Mouse (Mus musculus): ENCODE data around the gene Ttc4.

The Ttc4 gene

DNA sequence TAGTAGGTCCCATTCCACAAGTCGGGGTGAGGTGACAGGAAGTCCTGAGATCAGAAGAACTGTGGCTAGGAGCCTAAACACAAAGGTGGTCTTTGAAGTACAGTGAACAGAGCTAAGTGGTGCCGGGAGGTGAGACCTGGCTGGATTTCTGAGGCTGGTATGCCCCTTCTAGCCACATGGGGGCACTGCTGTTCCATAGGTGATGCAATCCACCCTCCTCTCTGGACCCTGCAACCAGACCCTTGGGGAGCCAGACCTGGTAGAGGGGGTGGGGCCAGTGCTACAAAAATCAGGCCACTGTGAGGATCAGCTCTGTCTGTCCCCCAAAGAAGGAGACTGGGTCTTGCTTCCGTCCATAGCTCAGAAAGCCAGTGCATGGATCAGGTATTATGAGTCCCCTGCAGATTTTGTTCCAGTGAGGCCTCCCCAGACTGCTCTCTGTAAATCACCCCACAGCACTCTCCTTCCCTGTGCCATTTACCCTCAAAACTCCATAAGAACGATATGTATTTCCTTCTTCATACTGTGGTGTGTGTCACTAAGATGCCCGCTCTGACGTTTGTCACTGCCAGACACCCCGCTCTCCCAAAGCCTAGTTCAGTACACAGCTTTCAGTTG is 64.5 kb downstream of the Ttc4 start:
- peak; percentile 29 for DNase-seq (ENCODE audit: low read depth, low spot score)

DNA sequence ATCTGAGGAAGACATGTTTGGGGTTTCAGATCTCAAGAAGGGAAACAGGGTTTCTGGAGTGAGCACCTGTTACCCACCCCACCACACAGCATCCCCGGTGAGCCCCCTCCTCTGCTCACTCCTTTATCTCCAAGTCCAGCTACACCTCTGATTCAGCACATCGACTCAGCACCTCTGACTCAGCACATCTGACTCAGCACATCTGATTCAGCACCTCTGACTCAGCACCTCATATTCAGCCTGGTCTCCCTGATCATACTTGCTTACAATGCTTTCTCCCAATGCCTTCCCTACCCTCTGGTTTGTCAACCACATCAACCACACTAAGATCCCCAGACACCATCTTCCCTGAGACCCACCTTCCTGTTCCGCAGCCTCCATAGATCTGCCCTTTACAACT is 65.2 kb downstream of the Ttc4 start:
- DNase-seq (ENCODE audit: low read depth, low spot score) = no peak

DNA sequence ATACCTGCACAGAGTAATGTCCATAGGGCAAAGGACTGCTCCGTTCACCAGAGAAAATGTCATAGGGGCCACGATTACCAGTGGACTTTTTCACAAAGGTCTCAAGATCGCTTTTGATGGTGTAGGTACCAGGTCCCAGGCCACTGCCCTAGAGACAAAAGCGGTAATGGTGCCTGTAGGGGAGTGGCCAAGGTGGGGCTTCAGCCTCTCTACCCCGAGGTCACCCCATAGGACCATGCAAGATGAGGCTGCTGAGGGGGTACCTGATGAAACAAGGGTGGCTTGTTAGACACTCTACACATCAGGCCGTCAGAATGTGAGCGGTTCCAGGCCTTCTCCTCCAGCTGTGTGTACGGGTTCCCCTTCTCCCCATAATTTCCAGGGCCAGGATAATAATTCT is 65.6 kb downstream of the Ttc4 start:
- no peak for DNase-seq (ENCODE audit: low read depth, low spot score)

All from skeletal muscle tissue, adult 2 months (tissue).